Mouse (Mus musculus) spleen, adult 2 months (tissue): Measurements from ENCODE around the gene Olfr68.

Source experiments
- CTCF ChIP-seq: fragments of 200-500 bp; IDR thresholded peaks from 2 replicates; pipeline ENCODE4 v1.5.1; 2011; ENCODE audit warnings: mild to moderate bottlenecking, inconsistent platforms; ENCODE audit not compliant: insufficient read depth, insufficient read length, insufficient replicate concordance; ENCODE audit errors: extremely low read depth
- POLR2A ChIP-seq: fragments of 200-500 bp; IDR thresholded peaks from 2 replicates; pipeline ENCODE4 v1.6.1; 2011; ENCODE audit warnings: low read depth, low read length, inconsistent platforms

GRCm38 (mm10) chr7:103806856-103807255 is 27.4 kb upstream of the Olfr68 start:
- TF ChIP-seq POLR2A = no peak
- no peak for TF ChIP-seq CTCF
